Mouse (Mus musculus) mesoderm, embryonic 11.5 days (tissue): ENCODE measurements at regions not wholly inside any gene's neighbourhood (a gene's known extent, or its start where the extent isn't known, plus 50 kb on each side); places are given as distances from the start of the nearest gene placed in this dataset.

Source experiments
- DNase-seq: peaks from one replicate; pipeline ENCODE4 v3.0.0-alpha.2; 2012; ENCODE audit warnings: low read depth, low spot score

DNA sequence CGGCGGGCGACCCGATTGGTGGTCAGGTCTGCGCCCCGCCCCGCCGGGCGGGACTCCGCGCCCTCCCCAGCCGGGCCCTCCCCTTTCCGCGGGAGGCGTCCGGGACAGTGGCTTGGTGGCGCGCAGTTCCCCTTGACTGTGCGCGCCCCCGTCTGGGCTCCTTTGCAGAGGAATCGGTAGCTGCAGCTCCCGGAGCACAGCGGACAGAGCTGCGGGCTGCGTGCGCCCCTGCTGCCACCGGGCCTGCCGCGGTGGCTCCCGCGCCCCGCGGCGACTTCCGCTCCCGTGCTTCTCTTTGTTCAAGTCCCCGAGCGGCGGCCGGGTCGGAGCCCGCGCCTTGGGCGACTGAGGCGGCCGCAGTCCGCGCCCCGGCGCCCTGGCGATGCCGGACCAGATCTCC is 566.6 kb upstream of the Gm21863 start:
- DNase-seq: peak; percentile 37
